Mouse (Mus musculus): Measurements from ENCODE around the gene Vmn2r45. TPM values are rescaled to one million over a fixed set of nuclear protein-coding genes. Genes with fewer than 3 reads are reported as not detected.

Vmn2r45 gene
- total RNA-seq (2023), result not detected in 4 replicates

DNA sequence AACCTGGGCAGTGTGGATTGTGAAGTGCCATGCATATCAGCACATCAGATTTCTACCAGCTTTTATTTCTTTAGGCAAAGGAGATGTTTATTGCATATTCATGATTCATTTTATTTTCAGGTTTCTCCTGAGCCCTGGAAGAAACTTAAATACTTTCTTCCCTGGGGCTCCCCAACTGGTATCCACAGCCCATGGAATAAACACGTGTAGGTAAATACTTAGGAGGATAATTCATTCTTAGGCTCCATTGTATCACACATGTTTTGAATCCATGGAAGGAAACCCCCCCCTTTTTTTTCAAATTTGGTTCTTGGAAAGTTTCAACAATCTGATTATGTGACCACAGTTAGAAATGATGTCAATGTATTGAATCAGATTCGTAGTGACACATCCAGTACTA lies at the start of gene Vmn2r45:
Gene Vmn2r45, minus strand, starts transcription at position 101 of the 400 bp plus-strand sequence.

Other genes starting within 250 kb of the Vmn2r45 start
- not detected in 4 replicates for gene Vmn2r43, start 228.5 kb downstream of the Vmn2r45 start, total RNA-seq (2023)
- not detected in 4 replicates for gene Vmn2r44, start 105.7 kb downstream of the Vmn2r45 start, total RNA-seq (2023)